Mouse (Mus musculus): ENCODE data around the gene B3galt1.

The B3galt1 gene

GRCm38 (mm10) chr2:67948408-67948807 lies 382.7 kb downstream of the B3galt1 start:
- DNase-seq (ENCODE audit: low spot score), result no peak

- DNase-seq (ENCODE audit: low spot score), result no peak
Observed at GRCm38 (mm10) chr2:67956182-67956581, 390.5 kb downstream of the B3galt1 start.

GRCm38 (mm10) chr2:67957561-67957960 lies 391.9 kb downstream of the B3galt1 start:
- no peak for DNase-seq (ENCODE audit: low spot score)

- no peak for DNase-seq (ENCODE audit: low spot score)
Observed at GRCm38 (mm10) chr2:67960711-67961110, 395.0 kb downstream of the B3galt1 start.

- DNase-seq (ENCODE audit: low spot score), result no peak
Observed at GRCm38 (mm10) chr2:67968812-67969211, 403.1 kb downstream of the B3galt1 start.

- DNase-seq (ENCODE audit: low spot score), result no peak
Observed at GRCm38 (mm10) chr2:67971091-67971490, 405.4 kb downstream of the B3galt1 start.

- no peak for DNase-seq (ENCODE audit: low spot score)
Observed at GRCm38 (mm10) chr2:67971576-67971975, 405.9 kb downstream of the B3galt1 start.

GRCm38 (mm10) chr2:67975764-67976163 lies 410.1 kb downstream of the B3galt1 start:
- no peak for DNase-seq (ENCODE audit: low spot score)

- no peak for DNase-seq (ENCODE audit: low spot score)
Observed at GRCm38 (mm10) chr2:67976488-67976887, 410.8 kb downstream of the B3galt1 start.

GRCm38 (mm10) chr2:67977620-67978262 lies 412.1 kb downstream of the B3galt1 start:
- DNase-seq (ENCODE audit: low spot score), result no peak

- DNase-seq (ENCODE audit: low spot score), result no peak
Observed at GRCm38 (mm10) chr2:67983563-67983962, 417.9 kb downstream of the B3galt1 start.

- DNase-seq (ENCODE audit: low spot score), result no peak
Observed at GRCm38 (mm10) chr2:67985133-67985532, 419.5 kb downstream of the B3galt1 start.

- DNase-seq (ENCODE audit: low spot score), result no peak
Observed at GRCm38 (mm10) chr2:67993421-67993820, 427.8 kb downstream of the B3galt1 start.

- DNase-seq (ENCODE audit: low spot score), result no peak
Observed at GRCm38 (mm10) chr2:68003091-68003490, 437.4 kb downstream of the B3galt1 start.

GRCm38 (mm10) chr2:68005210-68005609 lies 439.5 kb downstream of the B3galt1 start:
- DNase-seq (ENCODE audit: low spot score), result no peak

- no peak for DNase-seq (ENCODE audit: low spot score)
Observed at GRCm38 (mm10) chr2:68005711-68006110, 440.0 kb downstream of the B3galt1 start.

- no peak for DNase-seq (ENCODE audit: low spot score)
Observed at GRCm38 (mm10) chr2:68011336-68011735, 445.7 kb downstream of the B3galt1 start.

GRCm38 (mm10) chr2:68020251-68020680 lies 454.6 kb downstream of the B3galt1 start:
- no peak for DNase-seq (ENCODE audit: low spot score)

GRCm38 (mm10) chr2:68021541-68022152 lies 456.0 kb downstream of the B3galt1 start:
- DNase-seq (ENCODE audit: low spot score), result no peak

GRCm38 (mm10) chr2:68028811-68029210 lies 463.1 kb downstream of the B3galt1 start:
- no peak for DNase-seq (ENCODE audit: low spot score)

- no peak for DNase-seq (ENCODE audit: low spot score)
Observed at GRCm38 (mm10) chr2:68034711-68035110, 469.0 kb downstream of the B3galt1 start.

- DNase-seq (ENCODE audit: low spot score), result no peak
Observed at GRCm38 (mm10) chr2:68040752-68041151, 475.1 kb downstream of the B3galt1 start.

- DNase-seq (ENCODE audit: low spot score), result no peak
Observed at GRCm38 (mm10) chr2:68052481-68052880, 486.8 kb downstream of the B3galt1 start.

GRCm38 (mm10) chr2:68053243-68053642 lies 487.6 kb downstream of the B3galt1 start:
- no peak for DNase-seq (ENCODE audit: low spot score)
